Mouse (Mus musculus) kidney, embryonic 16.5 days (tissue): ENCODE data around the gene Stat4. TPM values are rescaled to one million over a fixed set of nuclear protein-coding genes. Genes with fewer than 3 reads are reported as not detected.

Source experiments
- ATAC-seq: fragments of 200-750 bp; cut with Nextera tagmentation; 2 replicates; pipeline ENCODE4 v1.8.0; 2017; ENCODE audit warnings: moderate TSS enrichment; ENCODE audit not compliant: low FRiP score, low TSS enrichment
- H3K27ac ChIP-seq: fragments of 300-500 bp; sonication (generic); 2 replicates; pipeline ENCODE4 v1.5.1; 2014; ENCODE audit warnings: low read length
- H3K27me3 ChIP-seq: fragments of 300-500 bp; sonication (generic); 2 replicates; pipeline ENCODE4 v1.6.1; 2014; ENCODE audit warnings: low read length, control low read depth, mixed read lengths; ENCODE audit not compliant: insufficient read depth
- H3K36me3 ChIP-seq: fragments of 300-500 bp; sonication (generic); 2 replicates; pipeline ENCODE4 v1.6.1; 2014; ENCODE audit warnings: low read length, control low read depth, mixed read lengths; ENCODE audit not compliant: insufficient read depth
- H3K4me1 ChIP-seq: fragments of 300-500 bp; sonication (generic); 2 replicates; pipeline ENCODE4 v1.6.1; 2014; ENCODE audit warnings: low read length, control low read depth, mixed read lengths; ENCODE audit not compliant: insufficient read depth
- H3K4me2 ChIP-seq: fragments of 300-500 bp; sonication (generic); replicated peaks from 2 replicates; pipeline ENCODE4 v1.6.1; 2014; ENCODE audit warnings: low read depth, low read length
- H3K4me3 ChIP-seq: fragments of 300-500 bp; sonication (generic); 2 replicates; pipeline ENCODE4 v1.5.1; 2014; ENCODE audit warnings: mild to moderate bottlenecking, low read length
- H3K9ac ChIP-seq: fragments of 300-500 bp; sonication (generic); replicated peaks from 2 replicates; pipeline ENCODE4 v1.6.1; 2014; ENCODE audit warnings: low read length
- H3K9me3 ChIP-seq: fragments of 300-500 bp; sonication (generic); 2 replicates; pipeline ENCODE4 v1.6.1; 2016; ENCODE audit warnings: low read length, control low read depth
- WGBS: fragments of 180-500 bp; shearing (Covaris S2); extraction: QIAGEN DNeasy Blood & Tissue Kit; methylation state at CpG from one replicate; pipeline ENCODE4 v1.1.7; 2014; 5-methylcytosine and 5-hydroxymethylcytosine counted together
- polyA plus RNA-seq: library from polyadenylated mRNA; unstranded; fragments of >200 nt; fragmentation: Nextera tagmentation; extraction: Ambion mirVana; gene quantifications from 2 replicates; pipeline ENCODE4 v1.2.1, GENCODE M21; 2015

Stat4 gene
- polyA plus RNA-seq, 1 experiment from 2014 or later, result 1.2 TPM

DNA sequence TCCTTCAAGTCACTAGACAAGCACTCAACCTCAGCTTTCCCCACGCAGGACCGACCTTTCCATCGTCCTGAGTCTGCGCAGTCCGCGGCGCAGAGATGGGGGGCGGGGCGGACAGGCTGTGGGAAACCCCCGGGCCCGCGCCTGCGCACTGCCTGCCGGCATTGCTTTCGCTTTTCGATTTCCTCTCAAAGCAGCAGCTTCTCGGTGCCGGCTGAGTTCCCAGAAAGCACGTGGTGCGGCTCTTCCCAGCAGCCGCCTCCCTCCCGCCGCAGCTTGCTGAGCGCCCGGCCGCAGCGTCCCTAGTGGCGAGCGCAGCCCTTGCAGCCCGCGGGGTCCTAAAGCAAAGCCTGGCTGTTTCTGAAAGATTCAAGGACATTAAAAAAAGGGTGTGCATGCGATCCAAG is 126.7 kb downstream of the Stat4 start:
- H3K9me3 ChIP-seq, result no peaks in the 10 kb centered on the region
- peak; percentile 98 for ATAC-seq
- H3K36me3 ChIP-seq, result no peaks in the 10 kb centered on the region
- H3K4me2 ChIP-seq, result peak overlapping the region; percentile 64
- H3K4me1 ChIP-seq, result peaks cover 7% of the 10 kb centered on the region; the same call in 1 of the 2 replicates
- under 1% methylated on average over 32 of the region's 32 CpGs for WGBS
- H3K9ac ChIP-seq, result peak overlapping the region; percentile 72
- H3K27ac ChIP-seq, result peak overlapping the region; percentile 76; the same call in 1 of the 2 replicates
- no peaks in the 10 kb centered on the region for H3K27me3 ChIP-seq
- peak overlapping the region; percentile 47 for H3K4me3 ChIP-seq

DNA sequence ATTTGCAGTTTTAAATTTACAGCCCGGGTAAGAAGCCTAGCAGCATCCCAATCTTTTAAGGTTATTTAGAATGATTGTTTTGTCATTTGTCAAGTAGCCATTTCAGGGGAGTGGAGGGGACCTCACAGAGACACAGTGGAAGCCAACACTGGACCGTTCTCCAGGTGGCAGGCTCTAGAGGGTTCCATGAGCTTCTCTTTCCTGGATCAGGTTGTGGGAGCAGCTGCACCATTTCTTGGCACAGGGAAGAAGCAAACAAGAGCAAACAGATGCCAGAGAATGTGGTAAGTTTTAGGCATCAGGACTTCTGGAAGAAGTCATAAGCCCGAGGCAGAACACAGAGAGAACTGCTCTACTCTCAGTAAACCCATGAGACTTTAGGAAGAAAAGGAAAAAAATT is 129.5 kb downstream of the Stat4 start:
- no peaks in the 10 kb centered on the region for H3K9me3 ChIP-seq
- ATAC-seq, result no peak
- no peak overlapping the region for H3K9ac ChIP-seq
- no peaks in the 10 kb centered on the region for H3K27me3 ChIP-seq
- no peak overlapping the region for H3K4me2 ChIP-seq
- no peak overlapping the region for H3K4me3 ChIP-seq
- 80% methylated on average over 3 of the region's 3 CpGs for WGBS
- H3K4me1 ChIP-seq, result peaks cover 14% of the 10 kb centered on the region
- no peak overlapping the region for H3K27ac ChIP-seq
- no peaks in the 10 kb centered on the region for H3K36me3 ChIP-seq

- H3K4me2 ChIP-seq, result no peak overlapping the region
- 92% methylated on average over 1 of the region's 1 CpGs for WGBS
- no peak overlapping the region for H3K9ac ChIP-seq
- H3K27ac ChIP-seq, result no peak overlapping the region
- peaks cover 14% of the 10 kb centered on the region for H3K4me1 ChIP-seq
- ATAC-seq, result no peak
- no peak overlapping the region for H3K4me3 ChIP-seq
- no peaks in the 10 kb centered on the region for H3K27me3 ChIP-seq
- no peaks in the 10 kb centered on the region for H3K9me3 ChIP-seq
- no peaks in the 10 kb centered on the region for H3K36me3 ChIP-seq
Measured at GRCm38 (mm10) chr1:52117777-52118176, 130.8 kb downstream of the Stat4 start.

DNA sequence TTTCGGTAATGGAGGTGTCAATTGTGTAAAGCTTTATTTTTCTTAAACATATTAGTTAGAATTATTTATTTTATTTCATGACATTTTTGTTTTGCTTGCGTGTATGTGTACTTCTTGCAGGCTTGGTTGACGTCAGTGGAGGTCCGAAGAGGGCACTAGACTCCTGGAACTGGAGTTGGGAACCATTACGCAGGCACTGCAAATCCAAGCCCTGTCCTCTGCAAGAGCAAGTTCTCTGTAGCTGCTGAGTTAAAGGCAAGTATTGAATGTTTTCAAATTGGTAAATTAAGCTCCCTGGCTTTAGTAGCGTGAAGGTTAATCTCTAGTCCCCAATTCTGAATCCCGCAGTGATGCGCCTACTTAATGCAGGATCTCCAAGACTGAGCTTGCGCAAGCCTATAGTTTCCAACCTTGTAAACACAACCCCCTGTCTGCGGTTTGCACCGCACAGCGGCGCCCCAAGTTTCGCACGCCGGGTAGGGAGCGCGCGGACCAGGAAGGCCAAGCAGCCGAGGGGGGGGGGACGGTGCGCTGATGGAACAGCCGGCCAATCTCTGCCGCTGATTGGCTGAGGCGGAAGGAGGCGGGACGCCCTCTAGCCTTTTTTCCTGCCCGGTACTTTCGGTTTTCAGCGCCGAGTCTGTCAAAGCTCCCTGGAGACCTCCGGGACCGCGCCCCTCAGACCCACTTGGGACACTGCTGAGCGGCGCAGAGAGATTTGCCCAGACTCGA is 132.1 kb downstream of the Stat4 start, which contains the start of gene Stat1:
Gene Stat1, plus strand, starts transcription at position 581 of the 732 bp plus-strand sequence.
- H3K4me2 ChIP-seq, result peak within 1 kb of the TSS; percentile 91
- peak within 1 kb of the TSS; percentile 92 for H3K4me3 ChIP-seq
- H3K36me3 ChIP-seq, result 0 out of 2 replicates have a peak, but pooled peaks cover 3% of the 10 kb centered on the region
- ATAC-seq, result peak; percentile 96
- peak within 1 kb of the TSS; percentile 64 for H3K27ac ChIP-seq
- H3K9me3 ChIP-seq, result no peaks in the 10 kb centered on the region
- 3% methylated on average over 37 of the region's 37 CpGs for WGBS
- peaks cover 9% of the 10 kb centered on the region; the same call in 1 of the 2 replicates for H3K4me1 ChIP-seq
- no peaks in the 10 kb centered on the region for H3K27me3 ChIP-seq
- peak within 1 kb of the TSS; percentile 76 for H3K9ac ChIP-seq

GRCm38 (mm10) chr1:52119691-52120090 is 132.7 kb downstream of the Stat4 start:
- ATAC-seq, result peak; percentile 7
- Histone ChIP-seq H3K27ac (0 out of 2 replicates have a peak overlapping the region, but pooled peaks have one; percentile 42), H3K9me3 (no peaks in the 10 kb centered on the region), H3K4me2 (peak overlapping the region; percentile 91), H3K4me1 (peaks cover 9% of the 10 kb centered on the region; the same call in 1 of the 2 replicates), H3K4me3 (peak overlapping the region; percentile 92), H3K36me3 (0 out of 2 replicates have a peak, but pooled peaks cover 3% of the 10 kb centered on the region), H3K27me3 (no peaks in the 10 kb centered on the region), H3K9ac (peak overlapping the region; percentile 76)
- under 1% methylated on average over 20 of the region's 20 CpGs for whole genome bisulfite sequencing

- Histone ChIP-seq H3K9me3 (no peaks in the 10 kb centered on the region), H3K4me3 (peak overlapping the region; percentile 92), H3K27me3 (no peaks in the 10 kb centered on the region), H3K9ac (peak overlapping the region; percentile 76), H3K36me3 (0 out of 2 replicates have a peak, but pooled peaks cover 3% of the 10 kb centered on the region), H3K4me1 (peaks cover 9% of the 10 kb centered on the region; the same call in 1 of the 2 replicates), H3K4me2 (peak overlapping the region; percentile 91), H3K27ac (no peak overlapping the region)
- no peak for ATAC-seq
- whole genome bisulfite sequencing, result 26% methylated on average over 10 of the region's 10 CpGs
Measured at GRCm38 (mm10) chr1:52120191-52120590, 133.2 kb downstream of the Stat4 start.

GRCm38 (mm10) chr1:52121052-52121451 is 134.1 kb downstream of the Stat4 start:
- Histone ChIP-seq H3K4me3 (no peak overlapping the region), H3K9me3 (no peaks in the 10 kb centered on the region), H3K27ac (no peak overlapping the region), H3K36me3 (0 out of 2 replicates have a peak, but pooled peaks cover 3% of the 10 kb centered on the region), H3K4me2 (no peak overlapping the region), H3K27me3 (no peaks in the 10 kb centered on the region), H3K9ac (no peak overlapping the region), H3K4me1 (peaks cover 9% of the 10 kb centered on the region; the same call in 1 of the 2 replicates)
- ATAC-seq, result no peak
- WGBS, result 86% methylated on average over 3 of the region's 3 CpGs

GRCm38 (mm10) chr1:52124818-52125217 is 137.9 kb downstream of the Stat4 start:
- Histone ChIP-seq H3K9me3 (no peaks in the 10 kb centered on the region), H3K4me2 (no peak overlapping the region), H3K4me1 (peaks cover 5% of the 10 kb centered on the region; the same call in 1 of the 2 replicates), H3K27ac (no peak overlapping the region), H3K27me3 (no peaks in the 10 kb centered on the region), H3K9ac (no peak overlapping the region), H3K4me3 (no peak overlapping the region), H3K36me3 (peaks cover 10% of the 10 kb centered on the region)
- ATAC-seq, result no peak
- WGBS, result 67% methylated on average over 3 of the region's 3 CpGs

- no peak for ATAC-seq
- no peak overlapping the region for H3K9ac ChIP-seq
- no peak overlapping the region for H3K4me3 ChIP-seq
- H3K27ac ChIP-seq, result no peak overlapping the region
- H3K27me3 ChIP-seq, result no peaks in the 10 kb centered on the region
- no peaks in the 10 kb centered on the region for H3K9me3 ChIP-seq
- H3K4me1 ChIP-seq, result no peaks in the 10 kb centered on the region
- peaks cover 10% of the 10 kb centered on the region for H3K36me3 ChIP-seq
- H3K4me2 ChIP-seq, result no peak overlapping the region
- 96% methylated on average over 6 of the region's 6 CpGs for WGBS
Measured at GRCm38 (mm10) chr1:52127350-52127749, 140.4 kb downstream of the Stat4 start.

- Histone ChIP-seq H3K27ac (no peak overlapping the region), H3K9ac (no peak overlapping the region), H3K27me3 (no peaks in the 10 kb centered on the region), H3K4me3 (no peak overlapping the region), H3K9me3 (no peaks in the 10 kb centered on the region), H3K36me3 (peaks cover 7% of the 10 kb centered on the region), H3K4me2 (no peak overlapping the region), H3K4me1 (no peaks in the 10 kb centered on the region)
- no peak for ATAC-seq
- WGBS, result 48% methylated on average over 6 of the region's 6 CpGs
Measured at GRCm38 (mm10) chr1:52129794-52130193, 142.8 kb downstream of the Stat4 start.
